Mouse (Mus musculus) embryonic facial prominence, embryonic 15.5 days (tissue): ENCODE results near the gene Tnni3. TPM values are rescaled to one million over a fixed set of nuclear protein-coding genes. Genes with fewer than 3 reads are reported as not detected.

Experiments used
- polyA plus RNA-seq: library from polyadenylated mRNA; unstranded; fragments of >200 nt; fragmentation: Nextera tagmentation; extraction: Ambion mirVana; gene quantifications from 2 replicates; pipeline ENCODE4 v1.2.1, GENCODE M21; 2015

Gene Tnni3
- polyA plus RNA-seq, 1 experiment from 2014 or later = 5.9 TPM

Other genes starting within 250 kb of the Tnni3 start
- not detected in 2 replicates for gene Ncr1, start 186.5 kb downstream of the Tnni3 start, polyA plus RNA-seq
- gene Gp6, start 126.5 kb downstream of the Tnni3 start, polyA plus RNA-seq = 0.11 TPM in 1 of 2 replicates, not detected in the other
- 24.4 and 25.3 TPM in 2 replicates for gene Rdh13, start 78.6 kb downstream of the Tnni3 start, polyA plus RNA-seq
- gene Eps8l1, start 63.6 kb downstream of the Tnni3 start, polyA plus RNA-seq = 13.6 and 17.6 TPM in 2 replicates
- 52.5 and 57.2 TPM in 2 replicates for gene Ppp1r12c, start 22.5 kb downstream of the Tnni3 start, polyA plus RNA-seq
- gene Tnnt1, start 7.8 kb downstream of the Tnni3 start, polyA plus RNA-seq = 290 and 382 TPM in 2 replicates
- 4.4 and 7.8 TPM in 2 replicates for gene Dnaaf3, start 8.2 kb upstream of the Tnni3 start, polyA plus RNA-seq
- 9.1 and 10.7 TPM in 2 replicates for gene Syt5, start 23.3 kb upstream of the Tnni3 start, polyA plus RNA-seq
- gene Ptprh, start 79.8 kb upstream of the Tnni3 start, polyA plus RNA-seq = not detected in 2 replicates
- 1.0 and 1.3 TPM in 2 replicates for gene Tmem86b, start 107.2 kb upstream of the Tnni3 start, polyA plus RNA-seq
- 9.8 and 10.3 TPM in 2 replicates for gene Ppp6r1, start 134.8 kb upstream of the Tnni3 start, polyA plus RNA-seq
- gene Hspbp1, start 160.8 kb upstream of the Tnni3 start, polyA plus RNA-seq = 80.6 and 87.7 TPM in 2 replicates
- gene Brsk1, start 166.4 kb upstream of the Tnni3 start, polyA plus RNA-seq = 1.5 and 2.1 TPM in 2 replicates
- gene Tmem150b, start 201.0 kb upstream of the Tnni3 start, polyA plus RNA-seq = 0.13 and 0.20 TPM in 2 replicates
- 57.9 and 58.2 TPM in 2 replicates for gene Kmt5c, start 215.9 kb upstream of the Tnni3 start, polyA plus RNA-seq
- 49.9 and 64.2 TPM in 2 replicates for gene Cox6b2, start 228.9 kb upstream of the Tnni3 start, polyA plus RNA-seq
- gene Fam71e2, start 247.1 kb upstream of the Tnni3 start, polyA plus RNA-seq = not detected in 2 replicates